Mouse (Mus musculus) liver, postnatal 0 days (tissue): ENCODE measurements around the gene Flnb. TPM values are rescaled to one million over a fixed set of nuclear protein-coding genes. Genes with fewer than 3 reads are reported as not detected.

Experiments used
- ATAC-seq: fragments of 200-750 bp; cut with Nextera tagmentation; 2 replicates; pipeline ENCODE4 v1.8.0; 2017; ENCODE audit warnings: mild to moderate bottlenecking, moderate library complexity
- DNase-seq: peaks from one replicate; pipeline ENCODE4 v3.0.0-alpha.2; 2016
- H3K27ac ChIP-seq: fragments of 300-500 bp; sonication (generic); 2 replicates; pipeline ENCODE4 v1.5.1; 2014; ENCODE audit warnings: antibody characterized with exemption, moderate library complexity, mild to moderate bottlenecking, low read depth
- H3K27me3 ChIP-seq: fragments of 300-500 bp; sonication (generic); 2 replicates; pipeline ENCODE4 v1.6.1; 2014; ENCODE audit warnings: low read length, control low read depth, mixed read lengths; ENCODE audit not compliant: insufficient read depth
- H3K36me3 ChIP-seq: fragments of 300-500 bp; sonication (generic); replicated peaks from 2 replicates; pipeline ENCODE4 v1.6.1; 2014; ENCODE audit warnings: mild to moderate bottlenecking, control low read depth, low read length, moderate library complexity, mixed read lengths; ENCODE audit not compliant: insufficient read depth
- H3K4me1 ChIP-seq: fragments of 300-500 bp; sonication (generic); 2 replicates; pipeline ENCODE4 v1.6.1; 2014; ENCODE audit warnings: antibody characterized with exemption, mild to moderate bottlenecking, control low read depth; ENCODE audit not compliant: insufficient read depth
- H3K4me2 ChIP-seq: fragments of 300-500 bp; sonication (generic); 2 replicates; pipeline ENCODE4 v1.6.1; 2014; ENCODE audit warnings: low read depth, mild to moderate bottlenecking, low read length, moderate library complexity, mixed read lengths
- H3K4me3 ChIP-seq: fragments of 300-500 bp; sonication (generic); 2 replicates; pipeline ENCODE4 v1.5.1; 2014; ENCODE audit warnings: low read depth, low read length
- H3K9ac ChIP-seq: fragments of 300-500 bp; sonication (generic); replicated peaks from 2 replicates; pipeline ENCODE4 v1.6.1; 2014; ENCODE audit warnings: mild to moderate bottlenecking, moderate library complexity
- H3K9me3 ChIP-seq: fragments of 300-500 bp; sonication (generic); 2 replicates; pipeline ENCODE4 v1.6.1; 2016; ENCODE audit warnings: mild to moderate bottlenecking, control low read depth, low read length, mixed read lengths
- CTCF ChIP-seq: sonication (generic); IDR thresholded peaks from 2 replicates; pipeline ENCODE4 v1.5.1; 2016; ENCODE audit warnings: antibody characterized with exemption, low read depth
- EP300 ChIP-seq: IDR thresholded peaks from 2 replicates; pipeline ENCODE4 v1.6.1; 2016; ENCODE audit warnings: antibody characterized with exemption, low read depth, mild to moderate bottlenecking
- WGBS: fragments of 180-500 bp; shearing (Covaris S2); extraction: QIAGEN DNeasy Blood & Tissue Kit; methylation state at CpG from one replicate; pipeline ENCODE4 v1.1.7; 2014; ENCODE audit not compliant: insufficient replicate concordance; 5-methylcytosine and 5-hydroxymethylcytosine counted together
- polyA plus RNA-seq: library from polyadenylated mRNA; unstranded; fragments of >200 nt; fragmentation: Nextera tagmentation; extraction: Ambion mirVana; gene quantifications from 2 replicates; pipeline ENCODE4 v1.2.1, GENCODE M21; 2015

Gene Flnb
- 2.5 and 2.9 TPM in 2 replicates for polyA plus RNA-seq

GRCm38 (mm10) chr14:7817770-7818462, at the start of gene Flnb:
Gene Flnb (plus strand): TSS chr14:7817957.
- TF ChIP-seq EP300 (no peak), CTCF (peak; percentile 96)
- Histone ChIP-seq H3K4me2 (peak within 1 kb of the TSS; percentile 88), H3K4me1 (peaks cover 13% of the 10 kb centered on the region; the same call in 1 of the 2 replicates), H3K27me3 (no peaks in the 10 kb centered on the region), H3K9me3 (no peaks in the 10 kb centered on the region), H3K4me3 (peak within 1 kb of the TSS; percentile 65), H3K27ac (0 out of 2 replicates have a peak within 1 kb of the TSS, but pooled peaks have one; percentile 46), H3K9ac (peak within 1 kb of the TSS; percentile 67), H3K36me3 (no peaks in the 10 kb centered on the region)
- DNase-seq (peak; percentile 94), ATAC-seq (peak; percentile 96)
- under 1% methylated on average over 49 of the region's 49 CpGs for WGBS

GRCm38 (mm10) chr14:7773714-7774389, 43.9 kb upstream of the Flnb start:
- Histone ChIP-seq H3K27me3 (no peaks in the 10 kb centered on the region), H3K9me3 (no peaks in the 10 kb centered on the region), H3K4me3 (peak overlapping the region; percentile 53), H3K4me1 (no peaks in the 10 kb centered on the region), H3K36me3 (no peaks in the 10 kb centered on the region), H3K27ac (peak overlapping the region; percentile 44; the same call in 1 of the 2 replicates), H3K4me2 (peak overlapping the region; percentile 68), H3K9ac (peak overlapping the region; percentile 44; the same call in 1 of the 2 replicates)
- TF ChIP-seq EP300, result no peak
- no peak for TF ChIP-seq CTCF
- DNase-seq (peak; percentile 77), ATAC-seq (peak; percentile 78)
- 24% methylated on average over 24 of the region's 24 CpGs for WGBS

GRCm38 (mm10) chr14:7786073-7786472, 31.7 kb upstream of the Flnb start:
- peaks cover under 1% of the 10 kb centered on the region; the same call in 1 of the 2 replicates for H3K4me1 ChIP-seq
- no peak for ATAC-seq
- no peak overlapping the region for H3K9ac ChIP-seq
- H3K4me2 ChIP-seq, result no peak overlapping the region
- H3K9me3 ChIP-seq, result no peaks in the 10 kb centered on the region
- H3K27ac ChIP-seq, result no peak overlapping the region
- TF ChIP-seq CTCF, result no peak
- no peak for TF ChIP-seq EP300
- H3K4me3 ChIP-seq, result no peak overlapping the region
- peaks cover 2% of the 10 kb centered on the region; the same call in 1 of the 2 replicates for H3K27me3 ChIP-seq
- 24% methylated on average over 13 of the region's 13 CpGs for WGBS
- DNase-seq, result peak; percentile 38
- no peaks in the 10 kb centered on the region for H3K36me3 ChIP-seq

- Histone ChIP-seq H3K4me1 (peaks cover 7% of the 10 kb centered on the region), H3K36me3 (no peaks in the 10 kb centered on the region), H3K27me3 (peaks cover 12% of the 10 kb centered on the region), H3K27ac (no peak overlapping the region), H3K4me2 (no peak overlapping the region), H3K4me3 (no peak overlapping the region), H3K9me3 (no peaks in the 10 kb centered on the region), H3K9ac (no peak overlapping the region)
- DNase-seq (no peak), ATAC-seq (no peak)
- WGBS, result 80% methylated on average over 7 of the region's 7 CpGs
- TF ChIP-seq EP300, result no peak
- no peak for TF ChIP-seq CTCF
These were observed 28.3 kb upstream of the Flnb start for GRCm38 (mm10) chr14:7789266-7790030.

DNA sequence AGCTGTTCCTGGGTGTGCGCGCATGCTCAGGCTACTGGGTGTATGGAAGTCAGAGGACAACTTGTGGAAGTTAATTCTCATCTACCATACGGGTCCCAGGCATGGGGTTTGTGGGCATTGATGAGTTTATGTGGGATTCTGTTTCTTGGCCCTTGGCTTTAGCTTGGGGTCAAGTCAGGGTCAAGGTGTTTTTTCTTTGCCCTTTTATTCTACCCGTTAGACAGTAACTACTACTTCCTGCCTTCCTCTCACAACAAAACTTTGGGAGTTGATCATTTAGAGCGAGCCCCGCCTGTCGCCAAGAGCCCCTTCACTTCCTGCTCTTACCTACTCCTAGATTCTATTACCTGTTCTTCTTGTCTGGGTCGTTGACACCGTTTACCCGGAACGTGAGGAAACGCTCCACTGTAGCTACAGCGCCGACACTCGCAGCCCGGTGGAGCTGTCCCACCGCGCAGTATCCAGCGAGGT, 26.7 kb upstream of the Flnb start:
- Histone ChIP-seq H3K27me3 (peaks cover 12% of the 10 kb centered on the region), H3K27ac (no peak overlapping the region), H3K9ac (no peak overlapping the region), H3K36me3 (no peaks in the 10 kb centered on the region), H3K4me3 (peak overlapping the region; percentile 27), H3K4me1 (peaks cover 7% of the 10 kb centered on the region), H3K9me3 (no peaks in the 10 kb centered on the region), H3K4me2 (peak overlapping the region; percentile 62)
- 12% methylated on average over 19 of the region's 19 CpGs for WGBS
- no peak for TF ChIP-seq CTCF
- TF ChIP-seq EP300, result no peak
- no peak for ATAC-seq
- DNase-seq, result no peak
